ENCODE assay signal across 9 mouse cellular contexts in the genomic region with DNA sequence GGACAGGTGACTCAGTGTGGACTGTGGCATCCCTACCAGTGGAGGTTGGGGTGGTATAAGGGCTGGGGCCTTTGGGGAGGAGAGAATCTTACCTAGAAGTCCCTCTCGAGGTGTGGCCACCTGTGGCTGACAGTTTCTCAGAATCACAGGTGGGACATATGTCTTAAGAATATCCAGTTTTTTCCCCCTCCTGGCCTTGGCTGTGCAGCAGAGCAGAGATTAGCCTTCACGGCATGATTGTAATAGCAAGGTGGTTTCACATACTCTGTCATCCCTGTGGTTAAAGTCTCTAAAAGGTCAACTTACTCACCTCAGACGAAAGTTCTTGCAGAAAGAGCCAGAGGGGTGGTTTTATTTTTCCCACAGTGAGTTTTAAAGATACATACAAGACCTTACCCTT. TPM values are rescaled to one million over a fixed set of nuclear protein-coding genes. Genes with fewer than 3 reads are reported as not detected.
A peak's percentile ranks its signal among the peaks of the same experiment; 100 is the strongest.
DNase-seq lines count a peak whose midpoint lies in the region; ATAC-seq lines count a peak whose summit lies in the region.
"Had no signal": no experiment of that assay in that cellular context is flagged by ENCODE, and none has a peak within 500 bp of the region (broad histone marks: within the 10 kb centered on the region; RNA-seq: fewer than 3 reads in every experiment).

No protein-coding gene starts in this region.

- peak overlapping the region; percentile 98 for H3K4me2 ChIP-seq in forebrain, embryonic 12.5 days
- peak overlapping the region; percentile 98 for H3K4me2 ChIP-seq in liver, embryonic 13.5 days

- WGBS in forebrain, embryonic 12.5 days: 32% methylated on average over 3 of the region's 3 CpGs
- 27% methylated on average over 3 of the region's 3 CpGs for WGBS in liver, embryonic 13.5 days (ENCODE audit: insufficient replicate concordance)

- no peaks in the 10 kb centered on the region for H3K36me3 ChIP-seq in erythroblast, embryonic 14.5 days (ENCODE audit: control insufficient read depth)
- H3K36me3 ChIP-seq in forebrain, embryonic 12.5 days (replicated peaks): no peaks in the 10 kb centered on the region
- no peaks in the 10 kb centered on the region for H3K36me3 ChIP-seq in liver, embryonic 13.5 days
- H3K36me3 ChIP-seq: G1E had no signal

- peak overlapping the region; percentile 80 for H3K4me3 ChIP-seq in erythroblast, embryonic 14.5 days (replicated peaks)
- H3K4me3 ChIP-seq in forebrain, embryonic 12.5 days (replicated peaks): peak overlapping the region; percentile 77
- peak overlapping the region; percentile 78 for H3K4me3 ChIP-seq in liver, embryonic 13.5 days (replicated peaks)

- no peak for ATAC-seq in erythroblast, adult 5-6 weeks (replicated peaks; ENCODE audit: low FRiP score, poor library complexity, severe bottlenecking)
- ATAC-seq in forebrain, embryonic 12.5 days (ENCODE audit: low FRiP score): no peak
- ATAC-seq in liver, embryonic 13.5 days (ENCODE audit: low read depth): no peak
- ATAC-seq in frontal cortex, adult (ENCODE audit: low TSS enrichment): no peak

- H3K4me1 ChIP-seq in erythroblast, embryonic 14.5 days (ENCODE audit: control insufficient read depth): peaks cover 33% of the 10 kb centered on the region
- H3K4me1 ChIP-seq in forebrain, embryonic 12.5 days: peaks cover 29% of the 10 kb centered on the region
- H3K4me1 ChIP-seq in liver, embryonic 13.5 days (replicated peaks): peaks cover 37% of the 10 kb centered on the region

- DNase-seq in 416B (ENCODE audit: low read depth) (peak; percentile 49), adipocyte (ENCODE audit: low spot score) (no peak)
- DNase-seq in liver, embryonic 13.5 days: no peak
- no peak for DNase-seq in urinary bladder, postnatal 25 days (ENCODE audit: low spot score)

- no peak overlapping the region for H3K27ac ChIP-seq in forebrain, embryonic 12.5 days
- H3K27ac ChIP-seq in liver, embryonic 13.5 days: no peak overlapping the region

- H3K9ac ChIP-seq in forebrain, embryonic 12.5 days: no peak overlapping the region
- H3K9ac ChIP-seq in liver, embryonic 13.5 days: peak overlapping the region; percentile 80

- peaks cover 65% of the 10 kb centered on the region for H3K27me3 ChIP-seq in erythroblast, embryonic 14.5 days (ENCODE audit: control insufficient read depth)
- H3K27me3 ChIP-seq in forebrain, embryonic 12.5 days: peaks cover 40% of the 10 kb centered on the region
- H3K27me3 ChIP-seq in liver, embryonic 13.5 days: peaks cover 41% of the 10 kb centered on the region

- no peaks in the 10 kb centered on the region; the same call in 1 of the 2 replicates for H3K9me3 ChIP-seq in erythroblast, embryonic 14.5 days (ENCODE audit: control insufficient read depth, low read length)
- H3K9me3 ChIP-seq in forebrain, embryonic 12.5 days: no peaks in the 10 kb centered on the region
- H3K9me3 ChIP-seq in liver, embryonic 13.5 days (replicated peaks): no peaks in the 10 kb centered on the region

RNA-seq across cellular contexts. Expression of gene Foxo1, which starts 2.4 kb away (rescaled TPM):
- 0.01 and 0.02 TPM in 2 replicates for polyA plus RNA-seq in erythroblast, embryonic 14.5 days (2012)
- 1.3 and 2.1 TPM in 2 replicates for total RNA-seq in erythroblast, adult 5-6 weeks (2015; ENCODE audit: low replicate concordance)
- 0.26 and 0.56 TPM in 2 replicates for total RNA-seq in erythroblast, adult 5-6 weeks (2017; ENCODE audit: low replicate concordance)
- 2.9 and 3.4 TPM in 2 replicates for polyA plus RNA-seq in forebrain, embryonic 12.5 days (2016; fragmentation: Nextera tagmentation; extraction: Ambion mirVana)
- polyA plus RNA-seq in liver, embryonic 13.5 days (2015; fragmentation: Nextera tagmentation; extraction: Ambion mirVana): 1.1 TPM in 2 replicates
- polyA plus RNA-seq: G1E had no signal
